In the genomic region with DNA sequence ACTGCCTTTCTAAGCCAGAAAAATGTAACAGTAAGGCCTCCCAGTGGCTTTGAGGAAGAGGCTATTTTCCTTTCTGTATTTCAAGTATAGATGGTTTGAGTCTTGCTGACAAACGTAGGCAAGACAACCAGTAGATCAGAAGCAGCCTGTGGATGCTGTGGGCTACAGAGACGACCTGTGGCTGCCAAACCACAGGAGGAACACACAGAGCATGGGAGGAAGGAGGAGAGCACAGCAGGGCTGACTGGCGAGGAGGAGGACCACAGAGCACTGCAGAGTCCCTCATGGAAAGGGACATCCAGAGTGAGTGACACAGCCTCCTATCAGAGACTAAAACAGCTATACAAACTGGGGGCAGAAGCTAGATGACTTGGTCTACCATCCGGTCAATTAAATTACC, we compare ENCODE assay signal across 15 mouse cellular contexts. TPM values are rescaled to one million over a fixed set of nuclear protein-coding genes. Genes with fewer than 3 reads are reported as not detected.
DNase-seq lines count a peak whose midpoint lies in the region; ATAC-seq and TF ChIP-seq lines count a peak whose summit lies in the region.
"Had no signal": no experiment of that assay in that cellular context is flagged by ENCODE, and none has a peak within 500 bp of the region (broad histone marks: within the 10 kb centered on the region; RNA-seq: fewer than 3 reads in every experiment).

No protein-coding gene starts in this region.

- no peak for TF ChIP-seq CTCF in gastrocnemius, adult 2 months (IDR thresholded peaks at IDR 0.05)

- intact Hi-C loops in gastrocnemius, adult 2 months (cut with DNase I): no loop called here

- no peak for DNase-seq in gastrocnemius, adult 2 months
- DNase-seq in gastrocnemius, adult 18-20 months (ENCODE audit: low spot score): no peak
- peak; percentile 25 for DNase-seq in thymus, postnatal 4 days
- DNase-seq in adrenal gland, postnatal 4 days (ENCODE audit: low spot score in 2 of 2): no peak
- DNase-seq in spleen, postnatal 4 days (ENCODE audit: low spot score in 2 of 2): no peak
- no peak for DNase-seq in kidney, adult 18-20 months
- DNase-seq: cerebellum, adult 9-11 months; lung, postnatal 14 days; right cerebral cortex, postnatal 25 days had no signal

- H3K27ac ChIP-seq in gastrocnemius, adult 2 months: peak overlapping the region; percentile 48; the same call in 1 of the 2 replicates
- H3K27ac ChIP-seq: heart, embryonic 13.5 days; kidney, embryonic 15.5 days; liver, embryonic 15.5 days; neural tube, embryonic 15.5 days had no signal

- H3K4me3 ChIP-seq in gastrocnemius, adult 2 months: no peak overlapping the region
- H3K4me3 ChIP-seq: heart, embryonic 13.5 days; kidney, embryonic 15.5 days; liver, embryonic 15.5 days; neural tube, embryonic 15.5 days had no signal

- ATAC-seq in activated CD4-positive, CD25-positive, alpha-beta regulatory T cell, adult 4 months: peak; percentile 64
- ATAC-seq in megakaryocyte-erythroid progenitor cell, adult 5-6 weeks (replicated peaks; ENCODE audit: low FRiP score, low TSS enrichment, poor library complexity, severe bottlenecking): 0 out of 2 replicates have a peak, but pooled peaks have one; percentile 26

RNA-seq across cellular contexts. Expression of a gene that starts 16.0 kb away (rescaled TPM):
- 10 to 100 TPM; 23.6 to 30.6 TPM for total RNA-seq in gastrocnemius, adult 2 months (2021)
- 10 to 100 TPM; 25.8 to 28.3 TPM for total RNA-seq in gastrocnemius, adult 18-20 months (2021)
- 10 to 100 TPM; 34.8 to 43.4 TPM for polyA plus RNA-seq in activated CD4-positive, CD25-positive, alpha-beta regulatory T cell, adult 4 months (2017; shearing (Covaris generic))
- 45.4 and 48.0 TPM in 2 replicates for total RNA-seq in megakaryocyte-erythroid progenitor cell, adult 5-6 weeks (2014; fragmentation: Nextera tagmentation)
- total RNA-seq in megakaryocyte-erythroid progenitor cell, adult 5-6 weeks (2017): 51.6 and 53.3 TPM in 2 replicates
- 10 to 100 TPM; 32.8 to 33.6 TPM for total RNA-seq in adrenal gland, postnatal 4 days (2021)

RNA-seq across cellular contexts. Expression of a gene that starts 16.3 kb away (rescaled TPM):
- under 1 TPM; 0.43 to 0.50 TPM for total RNA-seq in gastrocnemius, adult 2 months (2021)
- total RNA-seq in gastrocnemius, adult 18-20 months (2021): under 1 TPM; 0.55 to 0.57 TPM
- polyA plus RNA-seq in activated CD4-positive, CD25-positive, alpha-beta regulatory T cell, adult 4 months (2017; shearing (Covaris generic)): 1 to 10 TPM; 7.4 to 8.5 TPM
- 48.4 and 59.1 TPM in 2 replicates for total RNA-seq in megakaryocyte-erythroid progenitor cell, adult 5-6 weeks (2014; fragmentation: Nextera tagmentation)
- total RNA-seq in megakaryocyte-erythroid progenitor cell, adult 5-6 weeks (2017): 44.1 and 44.8 TPM in 2 replicates
- total RNA-seq in adrenal gland, postnatal 4 days (2021): 10 to 100 TPM; 16.8 to 18.7 TPM

RNA-seq across cellular contexts. Expression of a gene that starts 37.9 kb away (rescaled TPM):
- total RNA-seq in gastrocnemius, adult 2 months (2021): 10 to 100 TPM; 22.5 to 23.1 TPM
- total RNA-seq in gastrocnemius, adult 18-20 months (2021): 10 to 100 TPM; 24.6 to 29.6 TPM
- polyA plus RNA-seq in activated CD4-positive, CD25-positive, alpha-beta regulatory T cell, adult 4 months (2017; shearing (Covaris generic)): 1 to 10 TPM; 7.0 to 9.0 TPM
- total RNA-seq in megakaryocyte-erythroid progenitor cell, adult 5-6 weeks (2014; fragmentation: Nextera tagmentation): 15.5 and 19.7 TPM in 2 replicates
- total RNA-seq in megakaryocyte-erythroid progenitor cell, adult 5-6 weeks (2017): 10.9 and 18.4 TPM in 2 replicates
- total RNA-seq in adrenal gland, postnatal 4 days (2021): 10 to 100 TPM; 20.9 to 23.2 TPM

Comparison
In these comparisons a context has a peak if more than half of its experiments do, and no peak if none do; other contexts are left out.
1. RNA of a gene that starts 16.3 kb away (total RNA-seq): 44.1 to 59.1 TPM in megakaryocyte-erythroid progenitor cell, adult 5-6 weeks and 16.8 to 18.7 TPM in adrenal gland, postnatal 4 days; 0.55 to 0.57 TPM in gastrocnemius, adult 18-20 months and 0.43 to 0.50 TPM in gastrocnemius, adult 2 months; every median in the first group is over 10 times any median in the second.